Mouse (Mus musculus) cortical plate, adult 2 months (tissue): Measurements from ENCODE around the gene Elmod3. TPM values are rescaled to one million over a fixed set of nuclear protein-coding genes. Genes with fewer than 3 reads are reported as not detected.

Experiments used
- H3K27ac ChIP-seq: fragments of 200-500 bp; 2 replicates; pipeline ENCODE4 v1.5.1; 2012; ENCODE audit warnings: low read length, control low read depth, inconsistent platforms; ENCODE audit not compliant: insufficient read depth
- H3K4me1 ChIP-seq: fragments of 200-500 bp; 2 replicates; pipeline ENCODE4 v1.6.1; 2011; ENCODE audit warnings: low read length; ENCODE audit not compliant: control insufficient read depth, insufficient read depth
- H3K4me3 ChIP-seq: fragments of 200-500 bp; 2 replicates; pipeline ENCODE4 v1.5.1; 2011; ENCODE audit warnings: mild to moderate bottlenecking, low read length, control low read depth; ENCODE audit not compliant: insufficient read depth
- CTCF ChIP-seq: fragments of 200-500 bp; IDR thresholded peaks from 2 replicates; pipeline ENCODE4 v1.5.1; 2011; ENCODE audit warnings: mild to moderate bottlenecking, control low read depth, low read length; ENCODE audit not compliant: insufficient read depth; ENCODE audit errors: extremely low read depth
- POLR2A ChIP-seq: fragments of 200-500 bp; IDR thresholded peaks from 2 replicates; pipeline ENCODE4 v1.6.1; 2011; ENCODE audit warnings: mild to moderate bottlenecking, low read length, control low read depth; ENCODE audit not compliant: insufficient read depth; ENCODE audit errors: extremely low read depth
- polyA plus RNA-seq: library from polyadenylated mRNA; depleted of rRNA; stranded (reverse); fragments of >200 nt; gene quantifications from 2 replicates; pipeline ENCODE4 v1.2.3, GENCODE M21; 2012; rRNA removed

Elmod3 gene
- 27.5 and 28.1 TPM in 2 replicates for polyA plus RNA-seq

GRCm38 (mm10) chr6:72597956-72598753 lies at the start of gene Elmod3, which contains the start of gene Retsat:
Gene Elmod3 (minus strand): TSS chr6:72598413.
Gene Retsat (plus strand): TSS chr6:72598475.
- Histone ChIP-seq H3K4me1 (peaks cover 5% of the 10 kb centered on the region), H3K4me3 (peak within 1 kb of the TSS; percentile 81), H3K27ac (peak within 1 kb of the TSS; percentile 53)
- TF ChIP-seq CTCF (no peak), POLR2A (peak; percentile 73)

- TF ChIP-seq POLR2A (no peak), CTCF (peak; percentile 90)
- Histone ChIP-seq H3K4me1 (peaks cover 2% of the 10 kb centered on the region; the same call in 1 of the 2 replicates), H3K4me3 (no peak overlapping the region), H3K27ac (no peak overlapping the region)
Observed at GRCm38 (mm10) chr6:72647383-72647820, 49.2 kb upstream of the Elmod3 start.

- TF ChIP-seq POLR2A (no peak), CTCF (no peak)
- Histone ChIP-seq H3K4me3 (no peak overlapping the region), H3K4me1 (peaks cover 2% of the 10 kb centered on the region; the same call in 1 of the 2 replicates), H3K27ac (no peak overlapping the region)
Observed at GRCm38 (mm10) chr6:72645364-72645763, 47.2 kb upstream of the Elmod3 start.

GRCm38 (mm10) chr6:72644576-72644975 lies 46.4 kb upstream of the Elmod3 start:
- TF ChIP-seq CTCF (no peak), POLR2A (no peak)
- Histone ChIP-seq H3K4me1 (no peaks in the 10 kb centered on the region), H3K27ac (no peak overlapping the region), H3K4me3 (no peak overlapping the region)

- H3K4me3 ChIP-seq = no peak overlapping the region
- no peak for TF ChIP-seq CTCF
- TF ChIP-seq POLR2A = no peak
- no peak overlapping the region for H3K27ac ChIP-seq
- H3K4me1 ChIP-seq = no peaks in the 10 kb centered on the region
Observed at GRCm38 (mm10) chr6:72641218-72641954, 43.2 kb upstream of the Elmod3 start.

- Histone ChIP-seq H3K27ac (no peak overlapping the region), H3K4me1 (no peaks in the 10 kb centered on the region), H3K4me3 (no peak overlapping the region)
- 0 out of 2 replicates have a peak, but pooled peaks have one; percentile 18 for TF ChIP-seq CTCF
- no peak for TF ChIP-seq POLR2A
Observed at GRCm38 (mm10) chr6:72636940-72637339, 38.7 kb upstream of the Elmod3 start.

- no peak overlapping the region for H3K4me3 ChIP-seq
- TF ChIP-seq CTCF (peak; percentile 73), POLR2A (no peak)
- no peak overlapping the region for H3K27ac ChIP-seq
- no peaks in the 10 kb centered on the region for H3K4me1 ChIP-seq
Observed at GRCm38 (mm10) chr6:72635760-72636431, 37.7 kb upstream of the Elmod3 start.

GRCm38 (mm10) chr6:72634311-72634710 lies 36.1 kb upstream of the Elmod3 start:
- H3K27ac ChIP-seq = no peak overlapping the region
- TF ChIP-seq CTCF (no peak), POLR2A (no peak)
- H3K4me1 ChIP-seq = no peaks in the 10 kb centered on the region
- H3K4me3 ChIP-seq = no peak overlapping the region

GRCm38 (mm10) chr6:72631700-72632099 lies 33.5 kb upstream of the Elmod3 start:
- Histone ChIP-seq H3K4me1 (no peaks in the 10 kb centered on the region), H3K4me3 (no peak overlapping the region), H3K27ac (no peak overlapping the region)
- no peak for TF ChIP-seq POLR2A
- TF ChIP-seq CTCF = no peak

GRCm38 (mm10) chr6:72630961-72631360 lies 32.7 kb upstream of the Elmod3 start:
- Histone ChIP-seq H3K4me1 (no peaks in the 10 kb centered on the region), H3K4me3 (no peak overlapping the region), H3K27ac (no peak overlapping the region)
- TF ChIP-seq CTCF (no peak), POLR2A (no peak)
